Mouse (Mus musculus): ENCODE results near the gene Asap3.

GRCm38 (mm10) chr4:136224240-136224559 lies 18.0 kb downstream of the Asap3 start:
- TF ChIP-seq CTCF (IDR thresholded peaks at IDR 0.05; ENCODE audit: low read depth, low read length), result no peak
- no peak for TF ChIP-seq GATA1 (IDR thresholded peaks at IDR 0.05; ENCODE audit: borderline replicate concordance, low read length)
- TF ChIP-seq POLR2AphosphoS5 (IDR thresholded peaks at IDR 0.05; ENCODE audit: insufficient replicate concordance, low read depth, low read length), result no peak
- no peak for TF ChIP-seq TAL1 (conservative IDR thresholded peaks at IDR 0.05; ENCODE audit: low read depth, low read length)
